In genomic region chr12:69986786-69987497, GRCm38 (mm10) we compare ENCODE assay signal across 8 mouse cellular contexts. TPM values are rescaled to one million over a fixed set of nuclear protein-coding genes. Genes with fewer than 3 reads are reported as not detected.
DNase-seq lines count a peak whose midpoint lies in the region; ATAC-seq lines count a peak whose summit lies in the region.

TSS of gene Sav1 (minus strand) at chr12:69987002.

- peak; percentile 83 for DNase-seq in ZHBTc4 (ENCODE audit: low read depth, low spot score)
- peak; percentile 63 to 82 for DNase-seq in cerebellum, postnatal 4 days (ENCODE audit: low spot score in 2 of 2)
- peak; percentile 92 for DNase-seq in gastrocnemius, adult 18-20 months (ENCODE audit: low spot score)
- peak; percentile 71 for DNase-seq in left cerebral cortex, adult 11 months (ENCODE audit: low spot score)
- peak; percentile 92 for DNase-seq in lung, postnatal 36 days
- peak; percentile 87 for DNase-seq in retina, embryonic 14.5 days (ENCODE audit: low spot score)
- DNase-seq in thymus, postnatal 4 days = peak; percentile 73

- peaks cover 14% of the 10 kb centered on the region for H3K4me1 ChIP-seq in hindbrain, embryonic 15.5 days (replicated peaks)

- peak within 1 kb of the TSS; percentile 75 for H3K4me2 ChIP-seq in hindbrain, embryonic 15.5 days

- H3K36me3 ChIP-seq in hindbrain, embryonic 15.5 days = peaks cover 14% of the 10 kb centered on the region; the same call in 1 of the 2 replicates

- ATAC-seq in hindbrain, embryonic 15.5 days (ENCODE audit: low FRiP score, low read depth) = peak; percentile 95

- H3K27ac ChIP-seq in hindbrain, embryonic 15.5 days (replicated peaks) = peak within 1 kb of the TSS; percentile 91

- no peaks in the 10 kb centered on the region for H3K9me3 ChIP-seq in hindbrain, embryonic 15.5 days

- peak within 1 kb of the TSS; percentile 81 for H3K9ac ChIP-seq in hindbrain, embryonic 15.5 days

- under 1% methylated on average over 91 of the region's 102 CpGs for WGBS in hindbrain, embryonic 15.5 days

- peak within 1 kb of the TSS; percentile 95 for H3K4me3 ChIP-seq in hindbrain, embryonic 15.5 days

- no peaks in the 10 kb centered on the region for H3K27me3 ChIP-seq in hindbrain, embryonic 15.5 days

RNA-seq across cellular contexts. Expression of gene Sav1, which starts in this region (rescaled TPM):
- total RNA-seq in gastrocnemius, adult 18-20 months (2021) = 10 to 100 TPM; 35.4 to 43.6 TPM
- polyA plus RNA-seq in hindbrain, embryonic 15.5 days (2015; fragmentation: Nextera tagmentation; extraction: Ambion mirVana) = 3.4 and 3.6 TPM in 2 replicates

Comparison
In these comparisons a context has a peak if more than half of its experiments do, and no peak if none do; other contexts are left out.
1. Peak in every context shown above with its lines: DNase-seq, ATAC-seq, H3K4me3 ChIP-seq and H3K27ac ChIP-seq.